Mouse (Mus musculus) hindbrain, embryonic 16.5 days (tissue): ENCODE measurements at regions not wholly inside any gene's neighbourhood (a gene's known extent, or its start where the extent isn't known, plus 50 kb on each side); places are given as distances from the start of the nearest gene placed in this dataset.

Experiments used
- ATAC-seq: fragments of 200-750 bp; cut with Nextera tagmentation; 2 replicates; pipeline ENCODE4 v1.8.0; 2017; ENCODE audit warnings: moderate TSS enrichment, moderate library complexity
- H3K27ac ChIP-seq: fragments of 300-500 bp; sonication (generic); 2 replicates; pipeline ENCODE4 v1.5.1; 2014; ENCODE audit warnings: low read depth, mild to moderate bottlenecking, control low read depth, low read length, moderate library complexity
- H3K27me3 ChIP-seq: fragments of 300-500 bp; sonication (generic); replicated peaks from 2 replicates; pipeline ENCODE4 v1.6.1; 2014; ENCODE audit warnings: low read length; ENCODE audit not compliant: control insufficient read depth, insufficient read depth
- H3K36me3 ChIP-seq: fragments of 300-500 bp; sonication (generic); 2 replicates; pipeline ENCODE4 v1.6.1; 2014; ENCODE audit warnings: mild to moderate bottlenecking, low read length, moderate library complexity, mixed read lengths; ENCODE audit not compliant: control insufficient read depth, insufficient read depth
- H3K4me1 ChIP-seq: fragments of 300-500 bp; sonication (generic); 2 replicates; pipeline ENCODE4 v1.6.1; 2014; ENCODE audit warnings: low read depth, low read length; ENCODE audit not compliant: control insufficient read depth, insufficient read depth
- H3K4me2 ChIP-seq: fragments of 300-500 bp; sonication (generic); 2 replicates; pipeline ENCODE4 v1.6.1; 2014; ENCODE audit warnings: mild to moderate bottlenecking, low read length, control low read depth, moderate library complexity
- H3K4me3 ChIP-seq: fragments of 300-500 bp; sonication (generic); 2 replicates; pipeline ENCODE4 v1.5.1; 2014; ENCODE audit warnings: mild to moderate bottlenecking, low read length, control low read depth, moderate library complexity
- H3K9ac ChIP-seq: fragments of 300-500 bp; sonication (generic); 2 replicates; pipeline ENCODE4 v1.6.1; 2014; ENCODE audit warnings: low read depth, mild to moderate bottlenecking, control low read depth, low read length, moderate library complexity
- H3K9me3 ChIP-seq: fragments of 300-500 bp; sonication (generic); 2 replicates; pipeline ENCODE4 v1.6.1; 2014; ENCODE audit warnings: mild to moderate bottlenecking, low read length, moderate library complexity; ENCODE audit not compliant: control insufficient read depth
- WGBS: fragments of 180-500 bp; shearing (Covaris S2); extraction: QIAGEN DNeasy Blood & Tissue Kit; methylation state at CpG from one replicate; pipeline ENCODE4 v1.1.7; 2014; 5-methylcytosine and 5-hydroxymethylcytosine counted together

GRCm38 (mm10) chr10:29802637-29803036 is 267.0 kb upstream of the Rspo3 start:
- Histone ChIP-seq H3K4me2 (no peak overlapping the region), H3K4me1 (no peaks in the 10 kb centered on the region), H3K4me3 (no peak overlapping the region), H3K9me3 (no peaks in the 10 kb centered on the region), H3K27me3 (no peaks in the 10 kb centered on the region), H3K9ac (no peak overlapping the region), H3K27ac (no peak overlapping the region), H3K36me3 (no peaks in the 10 kb centered on the region)
- no peak for ATAC-seq
- 88% methylated on average over 3 of the region's 3 CpGs for WGBS

- Histone ChIP-seq H3K27me3 (no peaks in the 10 kb centered on the region), H3K4me2 (no peak overlapping the region), H3K9me3 (no peaks in the 10 kb centered on the region), H3K4me3 (no peak overlapping the region), H3K27ac (no peak overlapping the region), H3K4me1 (no peaks in the 10 kb centered on the region), H3K36me3 (no peaks in the 10 kb centered on the region), H3K9ac (no peak overlapping the region)
- no peak for ATAC-seq
- WGBS: 100% methylated on average over 1 of the region's 1 CpGs
Observed at GRCm38 (mm10) chr10:29794663-29795062, 259.0 kb upstream of the Rspo3 start.

GRCm38 (mm10) chr10:29786220-29786810 is 250.6 kb upstream of the Rspo3 start:
- no peaks in the 10 kb centered on the region for H3K4me1 ChIP-seq
- WGBS: 59% methylated on average over 2 of the region's 2 CpGs
- no peaks in the 10 kb centered on the region for H3K36me3 ChIP-seq
- no peak overlapping the region for H3K4me2 ChIP-seq
- no peaks in the 10 kb centered on the region for H3K27me3 ChIP-seq
- no peaks in the 10 kb centered on the region for H3K9me3 ChIP-seq
- no peak overlapping the region for H3K27ac ChIP-seq
- H3K4me3 ChIP-seq: no peak overlapping the region
- no peak overlapping the region for H3K9ac ChIP-seq
- no peak for ATAC-seq

GRCm38 (mm10) chr10:29736677-29737076 is 201.0 kb upstream of the Rspo3 start:
- WGBS: 97% methylated on average over 3 of the region's 3 CpGs
- no peak overlapping the region for H3K27ac ChIP-seq

GRCm38 (mm10) chr10:29725319-29725718 is 189.7 kb upstream of the Rspo3 start:
- Histone ChIP-seq H3K4me1 (no peaks in the 10 kb centered on the region), H3K4me3 (no peak overlapping the region), H3K4me2 (no peak overlapping the region), H3K9me3 (no peaks in the 10 kb centered on the region), H3K36me3 (no peaks in the 10 kb centered on the region), H3K9ac (no peak overlapping the region), H3K27me3 (no peaks in the 10 kb centered on the region), H3K27ac (no peak overlapping the region)
- no peak for ATAC-seq
- 91% methylated on average over 3 of the region's 3 CpGs for WGBS

More at GRCm38 (mm10) chr10:29736677-29737076, 201.0 kb upstream of the Rspo3 start:
- H3K27me3 ChIP-seq: no peaks in the 10 kb centered on the region
- no peak overlapping the region for H3K9ac ChIP-seq
- no peak overlapping the region for H3K4me3 ChIP-seq
- no peaks in the 10 kb centered on the region for H3K9me3 ChIP-seq
- H3K4me2 ChIP-seq: no peak overlapping the region
- H3K4me1 ChIP-seq: no peaks in the 10 kb centered on the region
- no peak for ATAC-seq
- H3K36me3 ChIP-seq: no peaks in the 10 kb centered on the region

- no peak overlapping the region for H3K27ac ChIP-seq
- WGBS: 59% methylated on average over 1 of the region's 1 CpGs
- no peaks in the 10 kb centered on the region for H3K4me1 ChIP-seq
- H3K4me3 ChIP-seq: no peak overlapping the region
- H3K9me3 ChIP-seq: no peaks in the 10 kb centered on the region
- H3K4me2 ChIP-seq: no peak overlapping the region
- H3K9ac ChIP-seq: no peak overlapping the region
- H3K36me3 ChIP-seq: no peaks in the 10 kb centered on the region
- H3K27me3 ChIP-seq: no peaks in the 10 kb centered on the region
- ATAC-seq: no peak
Observed at GRCm38 (mm10) chr10:29710967-29711366, 175.3 kb upstream of the Rspo3 start.

- H3K9ac ChIP-seq: no peak overlapping the region
- no peak overlapping the region for H3K27ac ChIP-seq
- ATAC-seq: no peak
- H3K4me1 ChIP-seq: no peaks in the 10 kb centered on the region
- H3K36me3 ChIP-seq: no peaks in the 10 kb centered on the region
- H3K27me3 ChIP-seq: no peaks in the 10 kb centered on the region
- no peak overlapping the region for H3K4me2 ChIP-seq
- 69% methylated on average over 2 of the region's 2 CpGs for WGBS
- no peak overlapping the region for H3K4me3 ChIP-seq
- H3K9me3 ChIP-seq: no peaks in the 10 kb centered on the region
Observed at GRCm38 (mm10) chr10:29708653-29709052, 173.0 kb upstream of the Rspo3 start.

- 86% methylated on average over 15 of the region's 15 CpGs for WGBS
- Histone ChIP-seq H3K9ac (no peak overlapping the region), H3K36me3 (no peaks in the 10 kb centered on the region)
Observed at GRCm38 (mm10) chr10:29693009-29693935, 157.6 kb upstream of the Rspo3 start.

GRCm38 (mm10) chr10:29689529-29689928 is 153.9 kb upstream of the Rspo3 start:
- H3K27ac ChIP-seq: no peak overlapping the region
- H3K4me3 ChIP-seq: no peak overlapping the region
- H3K4me1 ChIP-seq: no peaks in the 10 kb centered on the region
- H3K4me2 ChIP-seq: no peak overlapping the region
- 82% methylated on average over 3 of the region's 3 CpGs for WGBS
- ATAC-seq: no peak
- no peak overlapping the region for H3K9ac ChIP-seq
- no peaks in the 10 kb centered on the region for H3K27me3 ChIP-seq
- no peaks in the 10 kb centered on the region for H3K9me3 ChIP-seq
- no peaks in the 10 kb centered on the region for H3K36me3 ChIP-seq

More at GRCm38 (mm10) chr10:29693009-29693935, 157.6 kb upstream of the Rspo3 start:
- no peak for ATAC-seq
- Histone ChIP-seq H3K27ac (no peak overlapping the region), H3K27me3 (no peaks in the 10 kb centered on the region), H3K4me2 (no peak overlapping the region), H3K9me3 (no peaks in the 10 kb centered on the region), H3K4me1 (no peaks in the 10 kb centered on the region), H3K4me3 (no peak overlapping the region)
